Mouse (Mus musculus) spleen, postnatal 10 days (tissue): ENCODE data around the gene Tnik.

ENCODE experiments used
- DNase-seq, 2 experiments: peaks; one replicate each; pipeline ENCODE4 v3.0.0; 2021 to 2022; ENCODE audit warnings: low spot score in 2 of 2

Tnik gene

GRCm38 (mm10) chr3:28705522-28706137 lies 442.6 kb downstream of the Tnik start:
- DNase-seq: no peak

GRCm38 (mm10) chr3:28706736-28707135 lies 443.7 kb downstream of the Tnik start:
- no peak for DNase-seq

GRCm38 (mm10) chr3:28709740-28710139 lies 446.7 kb downstream of the Tnik start:
- peak in 1 of 2 experiments; percentile 4 for DNase-seq

- no peak for DNase-seq
Observed at GRCm38 (mm10) chr3:28713913-28714698, 451.1 kb downstream of the Tnik start.

GRCm38 (mm10) chr3:28718521-28718920 lies 455.5 kb downstream of the Tnik start:
- DNase-seq: no peak

GRCm38 (mm10) chr3:28721218-28721617 lies 458.2 kb downstream of the Tnik start:
- no peak for DNase-seq

GRCm38 (mm10) chr3:28721838-28722237 lies 458.8 kb downstream of the Tnik start:
- no peak for DNase-seq

- DNase-seq: no peak
Observed at GRCm38 (mm10) chr3:28722531-28722930, 459.5 kb downstream of the Tnik start.

- no peak for DNase-seq
Observed at GRCm38 (mm10) chr3:28723534-28723933, 460.5 kb downstream of the Tnik start.

GRCm38 (mm10) chr3:28725203-28725602 lies 462.2 kb downstream of the Tnik start:
- no peak for DNase-seq
